Mouse (Mus musculus) neural tube, embryonic 11.5 days (tissue): Measurements from ENCODE around the gene Pde4b. TPM values are rescaled to one million over a fixed set of nuclear protein-coding genes. Genes with fewer than 3 reads are reported as not detected.

Source experiments
- ATAC-seq: fragments of 200-750 bp; cut with Nextera tagmentation; 2 replicates; pipeline ENCODE4 v1.8.0; 2017; ENCODE audit warnings: moderate number of reproducible peaks, mild to moderate bottlenecking, moderate TSS enrichment, moderate library complexity; ENCODE audit not compliant: insufficient read depth, low FRiP score, low TSS enrichment
- DNase-seq: peaks from one replicate; pipeline ENCODE4 v3.0.0-alpha.2; 2015; ENCODE audit warnings: low spot score
- H3K27ac ChIP-seq: fragments of 300-500 bp; sonication (generic); 2 replicates; pipeline ENCODE4 v1.5.1; 2014; ENCODE audit warnings: low read depth, mild to moderate bottlenecking, low read length
- H3K27me3 ChIP-seq: fragments of 300-500 bp; sonication (generic); 2 replicates; pipeline ENCODE4 v1.6.1; 2014; ENCODE audit warnings: mild to moderate bottlenecking, low read length, mixed read lengths; ENCODE audit not compliant: control insufficient read depth, insufficient read depth
- H3K36me3 ChIP-seq: fragments of 300-500 bp; sonication (generic); 2 replicates; pipeline ENCODE4 v1.6.1; 2014; ENCODE audit warnings: mild to moderate bottlenecking, low read length, moderate library complexity, mixed read lengths; ENCODE audit not compliant: control insufficient read depth, insufficient read depth
- H3K4me1 ChIP-seq: fragments of 300-500 bp; sonication (generic); 2 replicates; pipeline ENCODE4 v1.6.1; 2014; ENCODE audit warnings: low read length, mixed read lengths; ENCODE audit not compliant: control insufficient read depth, insufficient read depth
- H3K4me2 ChIP-seq: fragments of 300-500 bp; sonication (generic); 2 replicates; pipeline ENCODE4 v1.6.1; 2014; ENCODE audit warnings: low read depth, mild to moderate bottlenecking, moderate library complexity
- H3K4me3 ChIP-seq: fragments of 300-500 bp; sonication (generic); 2 replicates; pipeline ENCODE4 v1.5.1; 2014; ENCODE audit warnings: low read depth, low read length
- H3K9ac ChIP-seq: fragments of 300-500 bp; sonication (generic); 2 replicates; pipeline ENCODE4 v1.6.1; 2014; ENCODE audit warnings: mild to moderate bottlenecking, low read length
- H3K9me3 ChIP-seq: fragments of 300-500 bp; sonication (generic); 2 replicates; pipeline ENCODE4 v1.6.1; 2016; ENCODE audit warnings: low read length; ENCODE audit not compliant: control insufficient read depth
- WGBS: fragments of 180-500 bp; shearing (Covaris S2); extraction: QIAGEN DNeasy Blood & Tissue Kit; methylation state at CpG from one replicate; pipeline ENCODE4 v1.1.7; 2014; 5-methylcytosine and 5-hydroxymethylcytosine counted together
- polyA plus RNA-seq: library from polyadenylated mRNA; unstranded; fragments of >200 nt; fragmentation: Nextera tagmentation; extraction: Ambion mirVana; gene quantifications from 2 replicates; pipeline ENCODE4 v1.2.1, GENCODE M21; 2014

Pde4b gene
- polyA plus RNA-seq, 1 experiment from 2014 or later, result 15.7 TPM

DNA sequence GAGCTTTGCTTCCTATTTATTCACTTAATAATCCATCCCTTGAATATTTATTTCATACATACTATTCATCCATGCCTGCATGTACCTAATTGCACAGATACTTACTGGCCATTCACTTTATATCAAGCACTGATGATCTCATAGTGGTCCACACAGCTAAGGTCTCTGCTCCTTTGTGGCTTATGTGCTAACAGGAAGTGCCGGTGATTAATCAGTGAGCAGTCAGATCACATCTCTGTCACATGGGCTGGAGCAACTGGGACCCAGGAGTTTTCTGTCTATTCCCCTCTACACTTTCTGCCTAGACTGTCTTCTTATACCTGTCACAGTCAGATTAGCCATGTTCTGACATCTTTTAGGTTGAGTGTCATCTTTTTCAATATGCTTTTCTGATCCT lies 411.6 kb downstream of the Pde4b start:
- Histone ChIP-seq H3K9me3 (no peaks in the 10 kb centered on the region), H3K27me3 (no peaks in the 10 kb centered on the region), H3K27ac (no peak overlapping the region), H3K4me3 (no peak overlapping the region), H3K4me1 (no peaks in the 10 kb centered on the region), H3K4me2 (no peak overlapping the region), H3K9ac (no peak overlapping the region), H3K36me3 (no peaks in the 10 kb centered on the region)
- no peak for ATAC-seq
- DNase-seq, result no peak
- 88% methylated on average over 1 of the region's 1 CpGs for WGBS

- Histone ChIP-seq H3K9ac (no peak overlapping the region), H3K27me3 (no peaks in the 10 kb centered on the region), H3K4me1 (no peaks in the 10 kb centered on the region), H3K27ac (no peak overlapping the region), H3K4me2 (no peak overlapping the region), H3K4me3 (no peak overlapping the region), H3K9me3 (no peaks in the 10 kb centered on the region), H3K36me3 (no peaks in the 10 kb centered on the region)
- WGBS, result 53% methylated on average over 6 of the region's 6 CpGs
- DNase-seq, result no peak
- no peak for ATAC-seq
Observed at GRCm38 (mm10) chr4:102505714-102506113, 418.4 kb downstream of the Pde4b start.

DNA sequence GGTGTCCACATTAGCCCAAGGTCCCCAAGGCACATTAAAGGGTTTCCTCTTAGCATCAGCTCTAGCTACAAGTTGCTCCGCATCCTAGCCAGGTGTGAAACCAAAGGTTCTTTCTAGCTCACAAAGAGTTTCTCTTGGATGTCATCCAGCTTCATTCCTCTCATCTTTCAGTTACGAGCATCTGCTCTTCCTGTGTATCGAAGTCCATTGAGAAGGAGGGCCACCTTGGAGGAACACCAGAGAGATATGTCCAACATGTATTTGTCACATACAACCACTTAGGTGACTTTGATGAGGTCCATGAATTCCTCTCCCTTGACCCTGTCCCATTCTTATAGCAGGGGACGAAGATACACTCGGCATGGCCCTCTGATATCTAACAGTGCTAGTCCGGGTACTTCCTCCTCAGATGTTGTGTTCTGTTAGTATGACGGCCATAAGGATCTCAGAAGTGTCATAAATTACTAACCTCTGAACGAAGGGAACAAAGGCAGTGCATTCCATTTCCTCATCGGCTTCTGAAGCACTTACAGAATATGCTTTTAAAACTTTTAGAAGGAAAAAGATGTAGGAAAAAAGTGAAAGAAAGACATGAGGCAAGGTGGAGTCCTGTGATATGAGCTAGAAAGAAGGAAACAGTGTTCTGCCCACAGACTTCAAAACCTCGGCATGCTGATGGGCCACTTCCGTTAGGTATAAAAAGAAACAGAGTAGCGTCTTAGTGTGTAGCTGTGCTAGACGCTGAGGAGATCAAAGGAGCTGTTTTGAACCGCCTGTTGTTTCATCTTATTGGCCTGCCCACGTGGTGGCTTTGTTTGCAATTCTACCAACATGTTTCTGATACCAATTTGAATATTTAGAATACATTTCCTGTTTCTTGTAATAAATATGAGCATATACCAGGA lies 419.3 kb downstream of the Pde4b start:
- Histone ChIP-seq H3K9ac (no peak overlapping the region), H3K4me1 (0 out of 2 replicates have a peak, but pooled peaks cover 3% of the 10 kb centered on the region), H3K4me2 (no peak overlapping the region), H3K27ac (no peak overlapping the region), H3K9me3 (no peaks in the 10 kb centered on the region), H3K27me3 (no peaks in the 10 kb centered on the region), H3K36me3 (no peaks in the 10 kb centered on the region), H3K4me3 (no peak overlapping the region)
- DNase-seq (no peak), ATAC-seq (no peak)
- 77% methylated on average over 15 of the region's 15 CpGs for WGBS

- Histone ChIP-seq H3K27me3 (no peaks in the 10 kb centered on the region), H3K27ac (no peak overlapping the region), H3K9me3 (no peaks in the 10 kb centered on the region), H3K4me1 (0 out of 2 replicates have a peak, but pooled peaks cover 3% of the 10 kb centered on the region), H3K4me2 (no peak overlapping the region), H3K36me3 (no peaks in the 10 kb centered on the region), H3K4me3 (no peak overlapping the region), H3K9ac (no peak overlapping the region)
- DNase-seq (no peak), ATAC-seq (no peak)
- 84% methylated on average over 9 of the region's 9 CpGs for WGBS
Observed at GRCm38 (mm10) chr4:102507344-102507743, 420.0 kb downstream of the Pde4b start.

- Histone ChIP-seq H3K4me3 (no peak overlapping the region), H3K9me3 (no peaks in the 10 kb centered on the region), H3K4me1 (0 out of 2 replicates have a peak, but pooled peaks cover 3% of the 10 kb centered on the region), H3K9ac (no peak overlapping the region), H3K27me3 (no peaks in the 10 kb centered on the region), H3K27ac (no peak overlapping the region), H3K36me3 (no peaks in the 10 kb centered on the region), H3K4me2 (no peak overlapping the region)
- no peak for ATAC-seq
- no peak for DNase-seq
- WGBS, result 84% methylated on average over 2 of the region's 2 CpGs
Observed at GRCm38 (mm10) chr4:102507753-102508152, 420.4 kb downstream of the Pde4b start.

DNA sequence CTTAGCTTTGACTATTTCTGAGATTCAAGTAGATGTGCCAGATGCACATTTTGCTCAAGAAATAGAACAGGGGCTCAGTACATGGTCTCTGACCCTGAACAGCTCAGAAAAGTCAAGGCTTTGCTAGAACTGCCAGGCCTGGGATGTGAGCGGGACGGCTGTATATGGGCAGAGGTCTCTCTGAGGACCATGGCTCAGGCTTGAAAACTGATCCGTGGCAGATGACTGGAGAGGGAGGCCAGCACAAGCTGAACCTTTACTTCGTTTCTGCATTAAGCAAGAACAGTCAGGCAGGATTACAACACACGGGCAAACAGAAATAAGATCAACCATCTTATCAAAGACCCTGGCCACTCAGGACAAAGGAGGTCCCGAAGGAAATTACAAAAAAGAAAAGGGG lies 422.7 kb downstream of the Pde4b start:
- no peaks in the 10 kb centered on the region for H3K27me3 ChIP-seq
- H3K4me1 ChIP-seq, result 0 out of 2 replicates have a peak, but pooled peaks cover 3% of the 10 kb centered on the region
- no peak for ATAC-seq
- H3K4me2 ChIP-seq, result no peak overlapping the region
- no peak overlapping the region for H3K9ac ChIP-seq
- no peak overlapping the region for H3K27ac ChIP-seq
- DNase-seq, result no peak
- H3K4me3 ChIP-seq, result no peak overlapping the region
- H3K9me3 ChIP-seq, result no peaks in the 10 kb centered on the region
- 73% methylated on average over 6 of the region's 6 CpGs for WGBS
- no peaks in the 10 kb centered on the region for H3K36me3 ChIP-seq

DNA sequence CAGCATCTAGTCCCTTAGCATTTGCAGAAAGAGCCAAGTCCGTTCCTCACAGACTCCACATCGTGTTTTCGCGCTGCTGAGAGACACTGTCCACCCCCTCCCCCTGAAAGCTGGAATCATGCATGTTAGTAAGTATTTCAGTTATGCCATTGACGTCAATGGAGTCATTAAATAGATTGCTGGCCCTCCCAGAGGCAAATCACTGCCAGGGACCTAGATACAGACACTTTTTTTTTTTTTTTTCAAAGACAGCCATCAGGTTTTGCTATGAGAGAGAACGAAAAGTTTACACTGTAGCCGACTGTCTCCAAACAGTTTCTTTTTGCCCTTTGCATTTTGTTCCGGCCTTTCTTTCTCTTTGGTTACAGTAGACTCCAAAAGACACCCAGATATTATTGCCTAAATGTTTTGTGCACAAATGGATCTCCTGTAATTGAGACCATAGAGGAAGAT lies 423.6 kb downstream of the Pde4b start:
- Histone ChIP-seq H3K36me3 (no peaks in the 10 kb centered on the region), H3K9ac (no peak overlapping the region), H3K27me3 (no peaks in the 10 kb centered on the region), H3K27ac (0 out of 2 replicates have a peak overlapping the region, but pooled peaks have one; percentile 17), H3K4me2 (peak overlapping the region; percentile 12), H3K4me1 (0 out of 2 replicates have a peak, but pooled peaks cover 3% of the 10 kb centered on the region), H3K9me3 (no peaks in the 10 kb centered on the region), H3K4me3 (no peak overlapping the region)
- ATAC-seq (no peak), DNase-seq (peak; percentile 61)
- WGBS, result 42% methylated on average over 8 of the region's 8 CpGs

DNA sequence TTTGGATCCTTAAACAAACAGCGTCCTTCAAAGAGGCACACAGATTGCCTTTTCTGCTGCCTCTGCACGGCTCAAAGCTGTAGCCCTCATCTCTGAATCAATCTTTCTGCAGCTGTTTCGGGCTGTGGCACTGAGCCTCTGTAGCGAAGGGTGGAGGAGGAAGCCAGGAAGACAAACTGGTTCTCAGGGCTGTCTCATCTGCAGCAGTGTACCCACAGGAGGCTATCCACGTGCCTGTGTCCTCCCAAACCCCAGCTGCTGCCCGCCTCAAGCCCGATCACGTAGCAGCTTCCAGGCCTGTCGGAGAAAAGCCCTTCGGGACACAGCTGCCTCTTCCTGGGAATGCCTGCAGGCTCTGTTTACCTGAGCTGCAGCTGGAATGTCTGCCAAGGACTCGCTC lies 424.2 kb downstream of the Pde4b start:
- DNase-seq (peak; percentile 45), ATAC-seq (no peak)
- WGBS, result 25% methylated on average over 11 of the region's 11 CpGs
- Histone ChIP-seq H3K9ac (0 out of 2 replicates have a peak overlapping the region, but pooled peaks have one; percentile 35), H3K27ac (0 out of 2 replicates have a peak overlapping the region, but pooled peaks have one; percentile 17), H3K4me3 (no peak overlapping the region), H3K4me1 (0 out of 2 replicates have a peak, but pooled peaks cover 3% of the 10 kb centered on the region), H3K4me2 (peak overlapping the region; percentile 12), H3K9me3 (no peaks in the 10 kb centered on the region), H3K36me3 (no peaks in the 10 kb centered on the region), H3K27me3 (no peaks in the 10 kb centered on the region)

DNA sequence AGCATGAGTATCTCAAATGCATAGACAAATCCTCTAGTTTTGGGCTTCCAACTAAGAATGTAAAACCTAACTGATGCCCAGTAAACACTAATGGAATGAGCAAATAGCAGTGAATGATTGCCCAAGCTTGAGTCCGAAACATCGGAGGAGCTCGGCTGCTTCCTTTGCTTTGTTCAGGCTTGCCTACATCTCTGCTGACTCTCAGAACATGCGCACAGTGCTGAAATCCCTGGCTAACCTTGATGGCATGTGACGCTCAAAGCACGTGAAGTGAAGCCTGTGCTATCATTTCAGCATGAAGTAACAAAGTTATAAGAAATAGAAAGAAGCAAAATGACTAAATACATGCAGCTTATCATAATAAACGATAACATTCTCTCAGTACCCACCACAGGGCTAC lies 425.6 kb downstream of the Pde4b start:
- Histone ChIP-seq H3K9me3 (no peaks in the 10 kb centered on the region), H3K9ac (no peak overlapping the region), H3K27ac (no peak overlapping the region), H3K36me3 (no peaks in the 10 kb centered on the region), H3K27me3 (no peaks in the 10 kb centered on the region), H3K4me3 (no peak overlapping the region), H3K4me2 (no peak overlapping the region), H3K4me1 (0 out of 2 replicates have a peak, but pooled peaks cover 3% of the 10 kb centered on the region)
- no peak for DNase-seq
- no peak for ATAC-seq
- 87% methylated on average over 7 of the region's 7 CpGs for WGBS
